Mouse (Mus musculus) hindbrain, embryonic 13.5 days (tissue): ENCODE results near the gene Trarg1. TPM values are rescaled to one million over a fixed set of nuclear protein-coding genes. Genes with fewer than 3 reads are reported as not detected.

Source experiments
- ATAC-seq: fragments of 200-750 bp; cut with Nextera tagmentation; 2 replicates; pipeline ENCODE4 v1.8.0; 2017; ENCODE audit warnings: moderate TSS enrichment; ENCODE audit not compliant: low FRiP score
- H3K27ac ChIP-seq: fragments of 300-500 bp; sonication (generic); 2 replicates; pipeline ENCODE4 v1.5.1; 2015; ENCODE audit warnings: inconsistent platforms, mild to moderate bottlenecking, moderate library complexity
- H3K27me3 ChIP-seq: fragments of 300-500 bp; sonication (generic); 2 replicates; pipeline ENCODE4 v1.6.1; 2015; ENCODE audit warnings: mild to moderate bottlenecking, inconsistent platforms
- H3K36me3 ChIP-seq: fragments of 300-500 bp; sonication (generic); 2 replicates; pipeline ENCODE4 v1.6.1; 2015; ENCODE audit warnings: mild to moderate bottlenecking, inconsistent platforms
- H3K4me1 ChIP-seq: fragments of 300-500 bp; sonication (generic); replicated peaks from 2 replicates; pipeline ENCODE4 v1.6.1; 2015; ENCODE audit warnings: inconsistent platforms
- H3K4me2 ChIP-seq: fragments of 300-500 bp; sonication (generic); 2 replicates; pipeline ENCODE4 v1.6.1; 2015; ENCODE audit warnings: inconsistent platforms, mild to moderate bottlenecking, moderate library complexity
- H3K4me3 ChIP-seq: fragments of 300-500 bp; sonication (generic); 2 replicates; pipeline ENCODE4 v1.5.1; 2015; ENCODE audit warnings: mild to moderate bottlenecking, inconsistent platforms
- H3K9ac ChIP-seq: fragments of 300-500 bp; sonication (generic); 2 replicates; pipeline ENCODE4 v1.6.1; 2015; ENCODE audit warnings: mild to moderate bottlenecking, inconsistent platforms
- H3K9me3 ChIP-seq: fragments of 300-500 bp; sonication (generic); 2 replicates; pipeline ENCODE4 v1.6.1; 2016; ENCODE audit warnings: inconsistent platforms
- WGBS: fragments of 180-500 bp; shearing (Covaris S2); methylation state at CpG from one replicate; pipeline ENCODE4 v1.1.7; 2015; 5-methylcytosine and 5-hydroxymethylcytosine counted together
- polyA plus RNA-seq: library from polyadenylated mRNA; unstranded; fragments of >200 nt; fragmentation: Nextera tagmentation; extraction: Ambion mirVana; gene quantifications from 2 replicates; pipeline ENCODE4 v1.2.1, GENCODE M21; 2015

The Trarg1 gene
- polyA plus RNA-seq, 1 experiment from 2014 or later = 0.32 TPM

GRCm38 (mm10) chr11:76739125-76739524, 59.5 kb downstream of the Trarg1 start:
- no peak for ATAC-seq
- H3K4me2 ChIP-seq = no peak overlapping the region
- 75% methylated on average over 6 of the region's 6 CpGs for WGBS
- H3K9ac ChIP-seq = no peak overlapping the region
- no peak overlapping the region for H3K27ac ChIP-seq
- H3K4me3 ChIP-seq = no peak overlapping the region
- peaks cover 33% of the 10 kb centered on the region for H3K36me3 ChIP-seq
- H3K9me3 ChIP-seq = no peaks in the 10 kb centered on the region
- H3K4me1 ChIP-seq = peaks cover 11% of the 10 kb centered on the region
- no peaks in the 10 kb centered on the region for H3K27me3 ChIP-seq

- 96% methylated on average over 7 of the region's 7 CpGs for WGBS
- Histone ChIP-seq H3K36me3 (peaks cover 36% of the 10 kb centered on the region), H3K27me3 (no peaks in the 10 kb centered on the region), H3K4me2 (no peak overlapping the region), H3K27ac (no peak overlapping the region), H3K9me3 (no peaks in the 10 kb centered on the region), H3K9ac (no peak overlapping the region), H3K4me3 (no peak overlapping the region), H3K4me1 (no peaks in the 10 kb centered on the region)
- ATAC-seq = no peak
These were observed 62.9 kb downstream of the Trarg1 start for GRCm38 (mm10) chr11:76742511-76742910.

DNA sequence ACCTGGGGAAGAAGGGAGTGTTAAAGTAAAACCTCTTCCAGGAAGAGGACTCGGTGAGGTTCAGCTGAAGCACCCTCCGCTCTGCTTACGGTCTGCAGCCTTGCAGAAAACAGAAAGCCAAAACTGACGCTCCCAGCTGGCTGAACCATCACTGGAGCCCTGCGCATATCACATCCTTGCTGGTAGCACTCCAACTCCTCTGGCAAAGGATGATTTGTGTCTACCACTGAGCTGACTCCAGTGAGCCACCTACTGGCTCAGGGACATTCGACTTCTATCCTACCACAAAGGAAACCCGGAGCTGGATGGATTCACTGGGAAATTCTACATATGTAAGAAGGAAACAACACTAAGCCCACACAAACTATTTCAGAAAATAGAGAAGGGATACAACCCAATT, 64.9 kb downstream of the Trarg1 start:
- no peak for ATAC-seq
- no peak overlapping the region for H3K4me3 ChIP-seq
- no peak overlapping the region for H3K27ac ChIP-seq
- WGBS = 77% methylated on average over 7 of the region's 7 CpGs
- no peaks in the 10 kb centered on the region for H3K27me3 ChIP-seq
- H3K36me3 ChIP-seq = peaks cover 53% of the 10 kb centered on the region
- no peak overlapping the region for H3K9ac ChIP-seq
- H3K4me2 ChIP-seq = no peak overlapping the region
- H3K4me1 ChIP-seq = no peaks in the 10 kb centered on the region
- H3K9me3 ChIP-seq = no peaks in the 10 kb centered on the region

- no peak for ATAC-seq
- Histone ChIP-seq H3K4me2 (no peak overlapping the region), H3K27me3 (no peaks in the 10 kb centered on the region), H3K4me1 (no peaks in the 10 kb centered on the region), H3K9ac (no peak overlapping the region), H3K27ac (no peak overlapping the region), H3K4me3 (no peak overlapping the region), H3K36me3 (peaks cover 66% of the 10 kb centered on the region), H3K9me3 (no peaks in the 10 kb centered on the region)
- WGBS = 96% methylated on average over 1 of the region's 1 CpGs
These were observed 66.3 kb downstream of the Trarg1 start for GRCm38 (mm10) chr11:76745921-76746320.

Other genes starting within 250 kb of the Trarg1 start
- gene Abr, start 57.5 kb upstream of the Trarg1 start, polyA plus RNA-seq = 98.2 and 98.3 TPM in 2 replicates
- 0.32 and 0.60 TPM in 2 replicates for gene Bhlha9, start 7.3 kb upstream of the Trarg1 start, polyA plus RNA-seq
- 23.0 and 23.6 TPM in 2 replicates for gene Gosr1, start 83.8 kb downstream of the Trarg1 start, polyA plus RNA-seq
- 5.7 and 6.2 TPM in 2 replicates for gene Cpd, start 167.2 kb downstream of the Trarg1 start, polyA plus RNA-seq
- gene Tmigd1, start 222.4 kb downstream of the Trarg1 start, polyA plus RNA-seq = not detected in 2 replicates
- 149 and 155 TPM in 2 replicates for gene Blmh, start 245.0 kb downstream of the Trarg1 start, polyA plus RNA-seq